Mouse (Mus musculus) forelimb bud, embryonic 11.5 days (tissue): Measurements from ENCODE around the gene Gm8297.
"Not testable (repeated sequence)": the region's sequence is repeated elsewhere in the genome, so short reads cannot be mapped to it uniquely, and the experiment has no call there.

Experiments used
- DNase-seq: peaks from one replicate; pipeline ENCODE4 v3.0.0-alpha.2; 2012; ENCODE audit warnings: low read depth, low spot score

The Gm8297 gene

GRCm38 (mm10) chr14:4983635-4984034 lies at the start of gene Gm8297:
TSS of gene Gm8297 (plus strand) at chr14:4983935.
- DNase-seq, result not testable (repeated sequence)

GRCm38 (mm10) chr14:5015591-5015990 lies 31.9 kb downstream of the Gm8297 start, which contains the start of gene Gm3298:
TSS of gene Gm3298 (plus strand) at chr14:5015891.
- DNase-seq, result not testable (repeated sequence)
